Mouse (Mus musculus): ENCODE results near the gene Ptma. TPM values are rescaled to one million over a fixed set of nuclear protein-coding genes. Genes with fewer than 3 reads are reported as not detected.
"Not testable (repeated sequence)": the region's sequence is repeated elsewhere in the genome, so short reads cannot be mapped to it uniquely, and the experiment has no call there.

Ptma gene
- total RNA-seq, 2 experiments from 2014 or later, result 470 to 490 TPM

DNA sequence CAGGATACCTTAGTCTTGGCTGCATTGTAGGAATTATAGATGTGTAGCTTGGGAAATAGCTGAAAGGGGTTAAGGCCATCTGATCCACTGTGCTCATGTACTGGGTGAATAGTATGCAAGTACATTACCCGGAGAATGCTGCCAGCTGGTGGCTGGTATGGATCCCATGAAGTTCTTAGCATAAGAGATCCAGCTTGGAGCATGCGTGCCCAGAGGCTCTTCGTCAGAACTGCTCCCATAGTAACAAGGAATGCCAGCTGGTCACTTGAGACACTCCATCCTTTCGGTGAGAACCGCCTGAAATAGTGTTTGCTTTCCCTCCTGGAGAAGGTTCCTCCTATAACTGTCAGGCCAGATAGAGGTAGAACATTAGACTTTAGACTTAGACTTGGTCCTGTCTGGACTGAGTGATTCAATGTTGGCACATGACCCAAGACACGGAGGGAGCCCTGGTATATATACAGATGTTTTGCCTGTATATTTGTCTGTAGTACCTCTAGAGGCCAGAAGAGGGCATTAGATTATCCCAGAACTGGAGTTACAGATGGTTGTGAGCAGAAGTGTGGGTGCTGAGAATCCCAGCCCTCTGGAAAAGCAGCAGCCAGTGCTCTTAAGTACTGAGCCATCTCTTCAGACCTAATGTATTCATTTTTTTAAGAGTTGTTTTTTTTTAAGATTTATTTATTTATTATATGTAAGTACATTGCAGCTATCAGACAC is 7.0 kb downstream of the Ptma start:
- peak in 1 of 2 experiments; percentile 37 for DNase-seq (ENCODE audit: low spot score in 2 of 2)

DNA sequence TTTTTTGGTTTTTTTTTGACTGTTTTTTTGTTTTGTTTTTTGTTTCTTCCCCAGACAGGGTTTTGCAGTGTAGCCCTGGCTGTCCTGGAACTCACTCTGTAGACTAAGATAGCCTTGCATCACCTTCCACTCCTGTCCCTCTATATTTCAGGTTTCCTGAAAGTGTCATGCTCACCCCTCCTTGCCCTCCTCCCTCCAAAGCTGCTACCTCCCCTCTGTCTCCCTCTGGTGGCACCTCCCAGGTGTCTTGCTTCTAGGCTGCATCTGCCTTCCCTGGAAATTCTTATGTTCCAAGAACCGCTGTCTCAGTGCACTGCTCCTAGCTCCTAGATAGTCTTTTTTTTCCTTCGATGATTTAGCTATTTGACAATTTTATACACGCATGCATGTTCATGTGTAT is 11.9 kb downstream of the Ptma start:
- DNase-seq (ENCODE audit: low spot score in 2 of 2), result no peak

GRCm38 (mm10) chr1:86539583-86539982 is 13.1 kb downstream of the Ptma start:
- DNase-seq (ENCODE audit: low spot score in 2 of 2), result not testable (repeated sequence)

DNA sequence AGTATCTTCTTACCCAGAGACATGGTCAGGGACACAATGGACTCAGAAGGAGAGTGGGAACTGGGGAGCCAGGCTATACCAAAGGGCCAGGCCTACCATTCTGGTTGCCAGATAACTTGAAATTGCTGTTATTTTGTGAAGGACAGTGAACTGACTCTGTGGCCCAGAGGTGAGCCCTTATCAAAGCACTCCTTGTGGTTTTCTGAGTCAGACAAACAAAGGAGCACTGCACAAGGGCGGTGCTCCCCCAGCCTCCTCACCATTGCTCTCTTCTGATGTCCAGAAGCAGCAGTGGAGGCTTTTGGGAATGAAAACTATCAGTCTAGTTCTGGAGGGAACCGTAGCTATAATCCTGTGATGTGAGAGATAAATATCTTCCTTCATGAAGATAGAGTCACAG is 16.1 kb downstream of the Ptma start:
- no peak for DNase-seq (ENCODE audit: low spot score in 2 of 2)

GRCm38 (mm10) chr1:86546797-86547196 is 20.3 kb downstream of the Ptma start:
- no peak for DNase-seq (ENCODE audit: low spot score in 2 of 2)

- no peak for DNase-seq (ENCODE audit: low spot score in 2 of 2)
Measured at GRCm38 (mm10) chr1:86551299-86551698, 24.8 kb downstream of the Ptma start.

GRCm38 (mm10) chr1:86551877-86552276 is 25.4 kb downstream of the Ptma start:
- no peak for DNase-seq (ENCODE audit: low spot score in 2 of 2)

DNA sequence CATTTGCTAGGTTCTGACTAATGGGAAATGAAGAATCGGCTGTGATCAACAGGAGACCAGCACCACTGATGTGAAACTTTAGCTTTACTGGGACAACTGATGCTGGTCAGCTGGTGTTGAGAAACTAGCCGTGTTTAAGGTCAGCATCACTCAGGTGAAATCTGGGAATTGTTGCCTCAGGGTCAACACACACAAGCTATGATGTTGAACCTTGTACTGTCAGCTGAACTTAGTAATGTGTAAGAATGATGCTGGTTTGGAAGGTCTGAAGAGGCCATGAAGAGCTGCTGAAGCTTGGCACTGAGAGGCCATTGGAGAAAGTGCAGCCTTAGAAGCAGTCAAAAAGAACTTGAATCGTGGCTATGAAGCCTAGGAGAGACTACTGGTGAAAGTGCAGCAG is 29.1 kb downstream of the Ptma start:
- no peak for DNase-seq (ENCODE audit: low spot score in 2 of 2)

GRCm38 (mm10) chr1:86557872-86558271 is 31.3 kb downstream of the Ptma start:
- DNase-seq (ENCODE audit: low spot score in 2 of 2), result no peak

- no peak for DNase-seq (ENCODE audit: low spot score in 2 of 2)
Measured at GRCm38 (mm10) chr1:86559232-86559631, 32.7 kb downstream of the Ptma start.

DNA sequence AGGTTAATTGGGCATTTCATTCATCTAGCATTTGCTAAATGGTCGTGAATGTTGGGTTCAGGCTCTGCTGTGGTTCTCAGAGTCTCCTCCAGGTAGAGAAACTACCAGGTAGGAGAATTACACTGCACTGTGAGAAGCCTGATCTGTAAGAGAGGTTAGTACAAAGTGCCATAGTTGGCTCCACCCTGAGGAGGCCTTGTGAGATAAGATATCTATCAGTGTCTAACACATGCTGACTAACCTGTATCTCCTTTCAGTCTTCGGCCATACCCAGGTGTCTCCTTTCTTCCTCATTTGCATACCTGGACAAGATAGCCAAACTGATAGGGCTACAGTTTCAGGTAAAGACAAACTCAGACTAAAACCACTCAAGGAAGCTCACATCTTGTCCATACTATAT is 36.1 kb downstream of the Ptma start:
- DNase-seq (ENCODE audit: low spot score in 2 of 2), result no peak

GRCm38 (mm10) chr1:86568409-86568808 is 41.9 kb downstream of the Ptma start:
- no peak for DNase-seq (ENCODE audit: low spot score in 2 of 2)

GRCm38 (mm10) chr1:86569292-86569860 is 42.9 kb downstream of the Ptma start:
- no peak for DNase-seq (ENCODE audit: low spot score in 2 of 2)

GRCm38 (mm10) chr1:86571381-86571780 is 44.9 kb downstream of the Ptma start:
- no peak for DNase-seq (ENCODE audit: low spot score in 2 of 2)

- no peak for DNase-seq (ENCODE audit: low spot score in 2 of 2)
Measured at GRCm38 (mm10) chr1:86571941-86572340, 45.4 kb downstream of the Ptma start.

Other genes with a start within 250 kb of the Ptma start
- under 1 TPM; 0.76 to 0.89 TPM for gene B3gnt7, start 223.9 kb upstream of the Ptma start, total RNA-seq (2021)
- gene Ncl, start 167.3 kb upstream of the Ptma start, total RNA-seq (2021), result 100 to 1,000 TPM; 139 to 140 TPM
- gene Nmur1, start 100.5 kb upstream of the Ptma start, total RNA-seq (2021), result not detected
- not detected for gene Tex44, start 100.4 kb upstream of the Ptma start, total RNA-seq (2021)
- gene Pde6d, start 55.9 kb downstream of the Ptma start, total RNA-seq (2021), result 10 to 100 TPM; 47.3 to 48.9 TPM
- gene Cops7b, start 56.2 kb downstream of the Ptma start, total RNA-seq (2021), result 10 to 100 TPM; 19.5 to 21.1 TPM
- 1 to 10 TPM; 7.7 to 9.9 TPM for gene Nppc, start 143.8 kb downstream of the Ptma start, total RNA-seq (2021)
- gene Dis3l2, start 177.1 kb downstream of the Ptma start, total RNA-seq (2021), result 10 to 100 TPM; 24.3 to 25.9 TPM

Data from layer of hippocampus, adult 18-20 months (tissue).